Mouse (Mus musculus): ENCODE measurements around the gene Dnajb14. TPM values are rescaled to one million over a fixed set of nuclear protein-coding genes. Genes with fewer than 3 reads are reported as not detected.
"Not testable (repeated sequence)": the region's sequence is repeated elsewhere in the genome, so short reads cannot be mapped to it uniquely, and the experiment has no call there.

The Dnajb14 gene
- polyA plus RNA-seq, 1 experiment from 2014 or later, result 7.4 TPM

DNA sequence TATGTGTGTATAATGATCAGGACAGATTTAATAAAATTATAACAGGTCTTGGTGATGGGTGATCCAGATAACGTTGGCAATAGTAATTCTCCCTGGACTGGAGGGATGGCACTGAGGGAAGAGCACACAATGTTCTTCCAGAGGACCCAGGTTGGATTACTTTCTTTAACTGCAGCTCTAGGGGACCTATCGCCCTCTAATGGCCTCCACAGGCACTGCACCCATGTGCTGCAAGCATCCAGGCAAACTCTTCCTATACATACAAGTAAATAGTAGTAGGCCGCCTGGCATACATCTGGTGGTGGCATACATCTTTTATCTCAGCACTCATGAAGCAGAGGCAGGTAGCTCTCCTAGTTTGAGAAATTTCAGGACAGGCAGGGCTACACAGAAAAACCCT lies 27.7 kb downstream of the Dnajb14 start:
- no peak for ATAC-seq (ENCODE audit: low read depth)
- Histone ChIP-seq H3K27me3 (ENCODE audit: control insufficient read depth, insufficient read depth, low read depth, low read length) (no peaks in the 10 kb centered on the region), H3K4me2 (ENCODE audit: low read depth, low read length) (no peak overlapping the region), H3K27ac (ENCODE audit: low read length) (no peak overlapping the region), H3K4me1 (replicated peaks; ENCODE audit: control insufficient read depth, insufficient read depth, low read length) (peaks cover 4% of the 10 kb centered on the region; the same call in 1 of the 2 replicates), H3K36me3 (ENCODE audit: control insufficient read depth, insufficient read depth, low read length) (peaks cover 15% of the 10 kb centered on the region), H3K9ac (ENCODE audit: low read length) (no peak overlapping the region), H3K4me3 (ENCODE audit: low read length) (no peak overlapping the region), H3K9me3 (ENCODE audit: control insufficient read depth, low read length) (peaks cover 5% of the 10 kb centered on the region; the same call in 1 of the 2 replicates)
- 86% methylated on average over 3 of the region's 3 CpGs for WGBS

DNA sequence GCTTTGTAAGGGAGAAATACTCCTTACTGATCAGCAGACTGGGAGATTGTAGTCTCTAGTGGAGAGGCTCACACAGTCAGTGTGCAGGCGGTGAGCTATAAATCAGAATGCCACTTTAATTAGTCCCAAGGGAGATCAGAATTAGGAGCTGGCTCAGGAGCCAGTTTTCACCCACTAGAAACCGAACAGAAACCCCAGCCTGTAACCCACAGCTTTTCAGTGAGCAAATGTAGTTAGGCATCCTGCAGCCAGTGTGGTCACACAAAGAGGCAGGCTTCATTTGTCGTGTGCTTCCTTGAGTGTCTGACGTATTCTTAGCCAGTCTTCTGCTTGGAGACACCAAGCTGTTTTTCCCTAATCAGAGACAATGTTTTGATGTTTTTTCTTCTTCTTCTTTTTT lies 28.9 kb downstream of the Dnajb14 start:
- no peak for ATAC-seq (ENCODE audit: low read depth)
- H3K36me3 ChIP-seq (ENCODE audit: control insufficient read depth, insufficient read depth, low read length), result peaks cover 15% of the 10 kb centered on the region
- H3K4me2 ChIP-seq (ENCODE audit: low read depth, low read length), result no peak overlapping the region
- H3K27me3 ChIP-seq (ENCODE audit: control insufficient read depth, insufficient read depth, low read depth, low read length), result no peaks in the 10 kb centered on the region
- WGBS, result 88% methylated on average over 4 of the region's 4 CpGs
- peaks cover 5% of the 10 kb centered on the region; the same call in 1 of the 2 replicates for H3K9me3 ChIP-seq (ENCODE audit: control insufficient read depth, low read length)
- peaks cover 4% of the 10 kb centered on the region; the same call in 1 of the 2 replicates for H3K4me1 ChIP-seq (replicated peaks; ENCODE audit: control insufficient read depth, insufficient read depth, low read length)
- H3K4me3 ChIP-seq (ENCODE audit: low read length), result no peak overlapping the region
- H3K9ac ChIP-seq (ENCODE audit: low read length), result no peak overlapping the region
- no peak overlapping the region for H3K27ac ChIP-seq (ENCODE audit: low read length)

DNA sequence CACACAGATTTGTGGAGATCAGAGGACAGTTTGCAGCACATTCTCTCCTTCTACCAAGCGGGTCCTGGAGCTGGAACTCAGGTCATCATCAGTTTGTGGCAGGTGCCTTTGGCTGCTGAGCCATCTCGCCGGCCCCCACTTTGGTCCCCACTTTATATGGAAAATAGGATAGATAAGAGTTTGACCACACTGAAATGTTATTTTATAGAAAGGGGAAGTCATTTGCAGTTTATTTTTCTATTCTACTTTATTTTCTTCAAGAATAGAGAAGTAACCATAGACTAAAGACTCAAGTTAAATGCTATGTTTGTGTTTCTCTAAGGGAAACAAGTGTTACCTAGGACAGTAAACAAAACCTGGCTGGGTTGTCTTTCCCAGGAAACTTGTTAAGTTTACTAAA lies 29.4 kb downstream of the Dnajb14 start:
- WGBS, result 92% methylated on average over 3 of the region's 3 CpGs
- ATAC-seq (ENCODE audit: low read depth), result no peak
- no peak overlapping the region for H3K9ac ChIP-seq (ENCODE audit: low read length)

DNA sequence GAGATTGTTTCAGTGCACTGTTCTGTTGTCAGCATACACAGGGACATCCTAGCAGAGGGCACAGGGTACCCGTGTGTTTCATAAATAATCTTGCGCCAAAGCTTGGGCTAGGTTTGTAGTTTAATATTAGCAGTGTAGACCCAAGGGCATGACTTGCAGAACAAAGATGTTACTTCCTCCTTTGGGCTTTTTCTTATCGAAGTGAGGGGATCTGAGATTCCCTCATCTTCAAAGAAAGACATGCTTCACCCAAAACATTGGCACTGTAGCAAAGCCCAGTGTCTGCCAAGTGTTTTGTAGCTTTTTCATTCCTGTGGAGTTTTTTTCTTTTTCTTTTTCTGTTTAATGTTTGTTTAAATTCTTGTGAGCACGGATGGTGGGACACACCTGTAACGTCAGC lies 30.2 kb downstream of the Dnajb14 start:
- Histone ChIP-seq H3K4me3 (ENCODE audit: low read length) (no peak overlapping the region), H3K27ac (ENCODE audit: low read length) (no peak overlapping the region), H3K4me2 (ENCODE audit: low read depth, low read length) (no peak overlapping the region), H3K4me1 (replicated peaks; ENCODE audit: control insufficient read depth, insufficient read depth, low read length) (peaks cover 4% of the 10 kb centered on the region; the same call in 1 of the 2 replicates), H3K9me3 (ENCODE audit: control insufficient read depth, low read length) (peaks cover 5% of the 10 kb centered on the region; the same call in 1 of the 2 replicates), H3K36me3 (ENCODE audit: control insufficient read depth, insufficient read depth, low read length) (peaks cover 18% of the 10 kb centered on the region), H3K27me3 (ENCODE audit: control insufficient read depth, insufficient read depth, low read depth, low read length) (no peaks in the 10 kb centered on the region), H3K9ac (ENCODE audit: low read length) (no peak overlapping the region)
- ATAC-seq (ENCODE audit: low read depth), result no peak
- WGBS, result 76% methylated on average over 5 of the region's 5 CpGs

More for the DNA sequence above, 29.4 kb downstream of the Dnajb14 start:
- no peak overlapping the region for H3K4me3 ChIP-seq (ENCODE audit: low read length)
- no peak overlapping the region for H3K27ac ChIP-seq (ENCODE audit: low read length)
- no peak overlapping the region for H3K4me2 ChIP-seq (ENCODE audit: low read depth, low read length)
- H3K9me3 ChIP-seq (ENCODE audit: control insufficient read depth, low read length), result peaks cover 5% of the 10 kb centered on the region; the same call in 1 of the 2 replicates
- H3K36me3 ChIP-seq (ENCODE audit: control insufficient read depth, insufficient read depth, low read length), result peaks cover 15% of the 10 kb centered on the region
- H3K27me3 ChIP-seq (ENCODE audit: control insufficient read depth, insufficient read depth, low read depth, low read length), result no peaks in the 10 kb centered on the region
- H3K4me1 ChIP-seq (replicated peaks; ENCODE audit: control insufficient read depth, insufficient read depth, low read length), result peaks cover 4% of the 10 kb centered on the region; the same call in 1 of the 2 replicates

DNA sequence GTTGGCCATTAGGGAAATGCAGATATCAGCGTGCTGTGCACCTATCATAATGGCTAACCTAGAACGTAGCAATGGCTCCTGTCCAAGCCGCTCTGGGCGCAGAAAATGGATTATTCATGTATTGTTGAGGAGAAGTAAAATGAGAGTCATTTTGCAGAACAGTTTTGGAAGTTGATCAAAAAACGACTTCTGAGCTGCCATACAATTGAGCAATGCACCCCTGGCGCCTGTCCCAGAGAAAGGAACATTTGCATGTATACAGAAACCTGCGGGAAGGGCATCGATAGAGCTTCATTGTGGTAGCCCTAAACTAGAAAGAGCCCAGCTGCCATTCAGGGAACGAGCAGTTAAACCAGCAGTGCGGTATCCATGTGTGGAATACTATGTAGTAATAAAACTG lies 32.7 kb downstream of the Dnajb14 start:
- Histone ChIP-seq H3K27ac (ENCODE audit: low read length) (no peak overlapping the region), H3K4me3 (ENCODE audit: low read length) (no peak overlapping the region), H3K36me3 (ENCODE audit: control insufficient read depth, insufficient read depth, low read length) (peaks cover 11% of the 10 kb centered on the region), H3K9me3 (ENCODE audit: control insufficient read depth, low read length) (peaks cover 2% of the 10 kb centered on the region; the same call in 1 of the 2 replicates), H3K4me2 (ENCODE audit: low read depth, low read length) (no peak overlapping the region), H3K27me3 (ENCODE audit: control insufficient read depth, insufficient read depth, low read depth, low read length) (no peaks in the 10 kb centered on the region), H3K9ac (ENCODE audit: low read length) (no peak overlapping the region), H3K4me1 (replicated peaks; ENCODE audit: control insufficient read depth, insufficient read depth, low read length) (peaks cover 4% of the 10 kb centered on the region; the same call in 1 of the 2 replicates)
- ATAC-seq (ENCODE audit: low read depth), result peak; percentile 71; the same call in 1 of the 2 replicates
- 67% methylated on average over 10 of the region's 10 CpGs for WGBS

DNA sequence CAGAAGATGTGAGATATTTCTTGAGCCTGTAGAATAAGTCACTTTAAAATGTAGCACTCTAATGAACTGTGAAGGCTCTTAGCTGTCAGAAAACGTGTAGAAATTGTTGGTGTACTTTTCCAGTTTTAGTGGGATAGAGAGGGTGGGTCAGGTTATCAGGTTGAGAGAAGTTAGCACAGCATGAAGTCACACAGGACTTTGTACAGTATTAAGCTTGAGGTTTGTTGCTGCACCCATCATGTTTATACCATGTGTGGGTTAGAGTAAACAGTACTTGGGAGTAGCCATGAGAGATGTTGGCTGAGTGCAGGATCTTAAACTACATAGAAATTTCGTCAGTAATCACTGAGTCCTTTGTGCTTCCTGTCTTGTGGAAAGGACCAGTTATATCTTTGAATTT lies 45.6 kb downstream of the Dnajb14 start:
- Histone ChIP-seq H3K4me1 (replicated peaks; ENCODE audit: control insufficient read depth, insufficient read depth, low read length) (peaks cover 3% of the 10 kb centered on the region), H3K4me2 (ENCODE audit: low read depth, low read length) (no peak overlapping the region), H3K9me3 (ENCODE audit: control insufficient read depth, low read length) (no peaks in the 10 kb centered on the region), H3K27me3 (ENCODE audit: control insufficient read depth, insufficient read depth, low read depth, low read length) (no peaks in the 10 kb centered on the region), H3K4me3 (ENCODE audit: low read length) (no peak overlapping the region), H3K27ac (ENCODE audit: low read length) (no peak overlapping the region), H3K9ac (ENCODE audit: low read length) (no peak overlapping the region), H3K36me3 (ENCODE audit: control insufficient read depth, insufficient read depth, low read length) (no peaks in the 10 kb centered on the region)
- WGBS, result 42% methylated on average over 2 of the region's 2 CpGs
- ATAC-seq (ENCODE audit: low read depth), result no peak

DNA sequence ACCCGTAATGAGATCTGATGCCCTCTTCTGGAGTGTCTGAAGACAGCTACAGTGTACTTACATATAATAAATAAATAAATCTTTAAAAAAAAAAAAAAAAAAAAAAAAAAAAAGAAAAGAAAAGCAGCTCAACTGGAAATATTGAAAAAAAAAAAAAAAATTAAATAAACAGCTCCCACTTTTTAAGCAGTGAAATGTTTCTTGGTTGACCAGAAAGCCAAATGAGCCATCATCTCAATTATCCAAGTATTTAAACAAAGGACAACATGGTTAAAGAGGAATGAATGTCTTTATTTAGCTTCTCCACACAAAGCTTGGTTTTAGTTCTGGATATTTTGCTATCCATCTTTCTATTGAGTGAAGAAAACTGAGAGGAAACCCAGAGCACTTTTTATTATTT lies 47.1 kb downstream of the Dnajb14 start:
- not testable (repeated sequence) for H3K36me3 ChIP-seq (ENCODE audit: control insufficient read depth, insufficient read depth, low read length); H3K9me3 ChIP-seq (ENCODE audit: control insufficient read depth, low read length); H3K27ac ChIP-seq (ENCODE audit: low read length); H3K4me3 ChIP-seq (ENCODE audit: low read length); H3K27me3 ChIP-seq (ENCODE audit: control insufficient read depth, insufficient read depth, low read depth, low read length); ATAC-seq (ENCODE audit: low read depth); H3K9ac ChIP-seq (ENCODE audit: low read length); H3K4me2 ChIP-seq (ENCODE audit: low read depth, low read length)
- no CpG with 5 or more reads among the region's 1 CpGs for WGBS
- peaks cover 10% of the 10 kb centered on the region for H3K4me1 ChIP-seq (replicated peaks; ENCODE audit: control insufficient read depth, insufficient read depth, low read length)

DNA sequence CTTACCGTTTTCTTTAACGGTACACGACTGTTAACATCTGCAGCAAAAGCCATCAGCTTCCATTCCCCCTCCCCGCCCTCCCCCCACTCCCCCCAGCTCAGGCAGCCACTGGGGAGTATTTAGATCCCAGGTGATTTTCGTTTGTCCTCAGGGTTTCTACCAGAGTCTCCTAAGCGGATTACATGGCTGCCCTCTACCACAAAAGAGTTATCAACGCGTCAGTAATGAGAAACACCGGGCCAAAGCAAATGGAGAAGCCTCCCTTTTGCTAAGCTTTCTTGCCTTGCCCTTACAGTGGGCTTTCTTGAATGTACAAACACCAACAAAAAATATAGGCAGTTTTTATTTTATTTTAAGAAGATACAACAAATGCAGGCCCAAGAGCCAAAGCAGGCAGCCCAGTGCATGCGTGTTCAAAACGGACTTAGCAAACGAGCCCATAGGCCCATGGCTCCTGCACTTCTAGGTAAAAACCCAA lies 50.3 kb downstream of the Dnajb14 start:
- Histone ChIP-seq H3K36me3 (ENCODE audit: control insufficient read depth, insufficient read depth, low read length) (peaks cover 6% of the 10 kb centered on the region), H3K4me3 (ENCODE audit: low read length) (peak overlapping the region; percentile 86), H3K9me3 (ENCODE audit: control insufficient read depth, low read length) (no peaks in the 10 kb centered on the region), H3K4me1 (replicated peaks; ENCODE audit: control insufficient read depth, insufficient read depth, low read length) (peaks cover 11% of the 10 kb centered on the region), H3K4me2 (ENCODE audit: low read depth, low read length) (peak overlapping the region; percentile 89), H3K27ac (ENCODE audit: low read length) (peak overlapping the region; percentile 73), H3K27me3 (ENCODE audit: control insufficient read depth, insufficient read depth, low read depth, low read length) (no peaks in the 10 kb centered on the region), H3K9ac (ENCODE audit: low read length) (peak overlapping the region; percentile 84)
- 21% methylated on average over 12 of the region's 12 CpGs for WGBS
- ATAC-seq (ENCODE audit: low read depth), result peak; percentile 2; the same call in 1 of the 2 replicates

DNA sequence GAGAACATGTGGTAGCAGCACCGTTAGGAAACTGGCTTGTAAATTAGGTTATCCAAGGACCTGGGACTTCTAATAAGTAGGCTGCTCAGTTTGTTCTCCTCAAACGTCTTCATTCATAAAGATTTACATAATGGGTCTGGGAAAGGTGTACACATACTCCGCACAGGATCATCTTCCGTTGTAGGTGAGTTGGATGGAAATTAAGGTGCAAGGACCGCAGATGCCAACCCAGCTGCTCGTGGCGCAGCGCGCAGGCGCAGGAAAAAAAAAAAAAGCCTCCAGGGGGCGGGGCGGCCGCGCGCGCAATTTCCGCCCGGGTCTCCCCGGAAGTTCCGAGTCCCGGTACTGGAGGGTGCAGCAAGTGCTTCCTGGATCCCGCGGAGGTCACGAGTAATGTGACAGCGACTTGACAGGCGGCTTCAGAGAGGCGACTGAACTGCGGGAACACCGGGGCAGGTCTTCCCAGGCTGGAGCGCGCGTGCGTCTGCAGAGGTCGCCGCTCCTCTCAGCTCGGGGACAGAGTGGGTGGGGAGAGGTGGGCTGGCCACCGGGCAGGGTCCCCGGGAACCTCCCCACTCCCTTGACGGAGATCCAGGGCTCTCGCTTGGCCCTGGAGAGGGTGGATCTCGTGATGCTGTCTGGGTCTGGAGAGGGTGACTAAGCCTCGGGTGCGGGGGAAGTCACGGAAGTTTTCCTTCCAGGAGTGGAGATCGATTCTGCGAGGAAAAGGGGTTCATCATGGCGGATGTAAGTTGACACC lies 50.9 kb downstream of the Dnajb14 start, which contains the start of gene Lamtor3:
Gene Lamtor3, plus strand, starts transcription at position 335 of the 760 bp plus-strand sequence.
- H3K4me1 ChIP-seq (replicated peaks; ENCODE audit: control insufficient read depth, insufficient read depth, low read length), result peaks cover 11% of the 10 kb centered on the region
- ATAC-seq (ENCODE audit: low read depth), result peak; percentile 93
- WGBS, result under 1% methylated on average over 47 of the region's 47 CpGs
- H3K9ac ChIP-seq (ENCODE audit: low read length), result peak within 1 kb of the TSS; percentile 84
- peaks cover 6% of the 10 kb centered on the region for H3K36me3 ChIP-seq (ENCODE audit: control insufficient read depth, insufficient read depth, low read length)
- peak within 1 kb of the TSS; percentile 89 for H3K4me2 ChIP-seq (ENCODE audit: low read depth, low read length)
- H3K27me3 ChIP-seq (ENCODE audit: control insufficient read depth, insufficient read depth, low read depth, low read length), result no peaks in the 10 kb centered on the region
- peak within 1 kb of the TSS; percentile 73 for H3K27ac ChIP-seq (ENCODE audit: low read length)
- peak within 1 kb of the TSS; percentile 86 for H3K4me3 ChIP-seq (ENCODE audit: low read length)
- H3K9me3 ChIP-seq (ENCODE audit: control insufficient read depth, low read length), result no peaks in the 10 kb centered on the region
